Mouse (Mus musculus): ENCODE measurements around the gene Zc3h7b. TPM values are rescaled to one million over a fixed set of nuclear protein-coding genes. Genes with fewer than 3 reads are reported as not detected.

The Zc3h7b gene
- total and polyA plus RNA-seq, 3 experiments = 18.2 to 108 (median 41.5) TPM

- H3K4me1 ChIP-seq (ENCODE audit: control insufficient read depth in 1 of 2, insufficient read depth in 2 of 2, low read length in 2 of 2) = peaks cover 10 to 23% of the 10 kb centered on the region in 2 experiments
- DNase-seq (ENCODE audit: low read depth, low spot score) = no peak
Measured at GRCm38 (mm10) chr15:81832219-81832618, 87.4 kb downstream of the Zc3h7b start.

GRCm38 (mm10) chr15:81833481-81833880, 88.6 kb downstream of the Zc3h7b start:
- Histone ChIP-seq H3K27me3 (ENCODE audit: control insufficient read depth in 1 of 2, insufficient read depth in 2 of 2, low read length in 2 of 2) (no peaks in the 10 kb centered on the region), H3K9ac (ENCODE audit: control insufficient read depth, low read depth, low read length, poor library complexity, severe bottlenecking) (no peak overlapping the region), H3K27ac (ENCODE audit: control insufficient read depth, low read depth, low read length) (no peak overlapping the region), H3K9me3 (replicated peaks; ENCODE audit: insufficient read depth, low read length) (no peaks in the 10 kb centered on the region), H3K79me2 (ENCODE audit: control insufficient read depth, insufficient read depth, low read length, poor library complexity) (no peaks in the 10 kb centered on the region; the same call in 1 of the 2 replicates), H3K4me3 (ENCODE audit: control insufficient read depth in 1 of 2, insufficient read depth in 1 of 2, low read depth in 2 of 2, low read length in 2 of 2) (no peak overlapping the region), H3K4me1 (ENCODE audit: control insufficient read depth in 1 of 2, insufficient read depth in 2 of 2, low read length in 2 of 2) (peaks cover 17 to 30% of the 10 kb centered on the region in 2 experiments), H3K36me3 (ENCODE audit: control insufficient read depth in 1 of 2, insufficient read depth in 2 of 2, low read length in 2 of 2) (peaks cover 0 to 3% of the 10 kb centered on the region in 2 experiments; a peak in 2 of 4 replicates)
- no peak for TF ChIP-seq MXI1 (IDR thresholded peaks at IDR 0.05; ENCODE audit: low read depth, low read length)
- TF ChIP-seq E2F4 (IDR thresholded peaks at IDR 0.05; ENCODE audit: borderline replicate concordance, low read depth, low read length) = no peak
- TF ChIP-seq RCOR1 (IDR thresholded peaks at IDR 0.05; ENCODE audit: low read depth, low read length) = no peak
- TF ChIP-seq MYB (IDR thresholded peaks at IDR 0.05; ENCODE audit: low read depth, low read length) = no peak
- TF ChIP-seq SMC3 (IDR thresholded peaks at IDR 0.05; ENCODE audit: low read depth, low read length) = no peak
- no peak for TF ChIP-seq ZC3H11A (IDR thresholded peaks at IDR 0.05; ENCODE audit: low read depth, low read length)
- TF ChIP-seq NRF1 (IDR thresholded peaks at IDR 0.05; ENCODE audit: insufficient read depth, low read depth, low read length, poor library complexity, severe bottlenecking) = no peak
- TF ChIP-seq MAZ (IDR thresholded peaks at IDR 0.05; ENCODE audit: low read depth, low read length) = no peak
- no peak for TF ChIP-seq UBTF (IDR thresholded peaks at IDR 0.05; ENCODE audit: borderline replicate concordance, insufficient read depth, low read depth, low read length)
- TF ChIP-seq CTCF (IDR thresholded peaks at IDR 0.05 in 2 of 3, conservative IDR thresholded peaks at IDR 0.05 in 1 of 3; ENCODE audit: control insufficient read depth in 1 of 3, insufficient read depth in 1 of 3, low read depth in 2 of 3, low read length in 3 of 3, poor library complexity in 1 of 3, severe bottlenecking in 1 of 3) = no peak
- TF ChIP-seq MEF2A (IDR thresholded peaks at IDR 0.05; ENCODE audit: extremely low read depth, insufficient replicate concordance, low read depth, low read length, poor library complexity, severe bottlenecking) = no peak
- no peak for TF ChIP-seq RAD21 (IDR thresholded peaks at IDR 0.05; ENCODE audit: low read depth, low read length)
- DNase-seq (ENCODE audit: low read depth, low spot score) = no peak

More at GRCm38 (mm10) chr15:81832219-81832618, 87.4 kb downstream of the Zc3h7b start:
- TF ChIP-seq MAFK (IDR thresholded peaks at IDR 0.05; ENCODE audit: borderline replicate concordance, low read depth, low read length) (no peak), USF2 (IDR thresholded peaks at IDR 0.05; ENCODE audit: borderline replicate concordance in 1 of 2, insufficient read depth in 1 of 2, low read depth in 1 of 2, low read length in 2 of 2) (no peak), ZKSCAN1 (IDR thresholded peaks at IDR 0.05; ENCODE audit: low read depth, low read length) (no peak), RCOR1 (IDR thresholded peaks at IDR 0.05; ENCODE audit: low read depth, low read length) (no peak), CHD2 (IDR thresholded peaks at IDR 0.05; ENCODE audit: low read length) (no peak), EP300 (IDR thresholded peaks at IDR 0.05; ENCODE audit: low read depth in 1 of 2, low read length in 2 of 2) (no peak), CTCF (IDR thresholded peaks at IDR 0.05 in 2 of 3, conservative IDR thresholded peaks at IDR 0.05 in 1 of 3; ENCODE audit: control insufficient read depth in 1 of 3, insufficient read depth in 1 of 3, low read depth in 2 of 3, low read length in 3 of 3, poor library complexity in 1 of 3, severe bottlenecking in 1 of 3) (no peak)
- Histone ChIP-seq H3K9me3 (replicated peaks; ENCODE audit: insufficient read depth, low read length) (no peaks in the 10 kb centered on the region), H3K27ac (ENCODE audit: control insufficient read depth, low read depth, low read length) (no peak overlapping the region), H3K36me3 (ENCODE audit: control insufficient read depth in 1 of 2, insufficient read depth in 2 of 2, low read length in 2 of 2) (peaks cover 0 to 3% of the 10 kb centered on the region in 2 experiments; a peak in 2 of 4 replicates), H3K79me2 (ENCODE audit: control insufficient read depth, insufficient read depth, low read length, poor library complexity) (no peaks in the 10 kb centered on the region; the same call in 1 of the 2 replicates), H3K4me3 (ENCODE audit: control insufficient read depth in 1 of 2, insufficient read depth in 1 of 2, low read depth in 2 of 2, low read length in 2 of 2) (no peak overlapping the region), H3K9ac (ENCODE audit: control insufficient read depth, low read depth, low read length, poor library complexity, severe bottlenecking) (no peak overlapping the region), H3K27me3 (ENCODE audit: control insufficient read depth in 1 of 2, insufficient read depth in 2 of 2, low read length in 2 of 2) (no peaks in the 10 kb centered on the region)
